Mouse (Mus musculus) intestine, embryonic 14.5 days (tissue): ENCODE results near the gene Grm2. TPM values are rescaled to one million over a fixed set of nuclear protein-coding genes. Genes with fewer than 3 reads are reported as not detected.

Source experiments
- ATAC-seq: fragments of 200-750 bp; cut with Nextera tagmentation; replicated peaks from 2 replicates; pipeline ENCODE4 v1.8.0; 2017; ENCODE audit warnings: low read depth, moderate number of reproducible peaks, moderate TSS enrichment, moderate library complexity; ENCODE audit not compliant: low FRiP score, low TSS enrichment
- DNase-seq: peaks from one replicate; pipeline ENCODE4 v3.0.0-alpha.2; 2018; ENCODE audit warnings: low spot score
- H3K27ac ChIP-seq: fragments of 300-500 bp; sonication (generic); 2 replicates; pipeline ENCODE4 v1.5.1; 2014; ENCODE audit warnings: low read depth, mild to moderate bottlenecking, control low read depth
- H3K27me3 ChIP-seq: fragments of 300-500 bp; sonication (generic); replicated peaks from 2 replicates; pipeline ENCODE4 v1.6.1; 2014; ENCODE audit warnings: low read length, control low read depth; ENCODE audit not compliant: control insufficient read depth, insufficient read depth
- H3K36me3 ChIP-seq: fragments of 300-500 bp; sonication (generic); 2 replicates; pipeline ENCODE4 v1.6.1; 2014; ENCODE audit warnings: low read length, control low read depth; ENCODE audit not compliant: control insufficient read depth, insufficient read depth
- H3K4me1 ChIP-seq: fragments of 300-500 bp; sonication (generic); replicated peaks from 2 replicates; pipeline ENCODE4 v1.6.1; 2014; ENCODE audit warnings: low read length, control low read depth, mixed read lengths; ENCODE audit not compliant: control insufficient read depth, insufficient read depth
- H3K4me2 ChIP-seq: fragments of 300-500 bp; sonication (generic); 2 replicates; pipeline ENCODE4 v1.6.1; 2014; ENCODE audit warnings: low read length
- H3K4me3 ChIP-seq: fragments of 300-500 bp; sonication (generic); 2 replicates; pipeline ENCODE4 v1.5.1; 2014; ENCODE audit warnings: low read depth, low read length, control low read depth, mixed read lengths
- H3K9ac ChIP-seq: fragments of 300-500 bp; sonication (generic); 2 replicates; pipeline ENCODE4 v1.6.1; 2014; ENCODE audit warnings: mild to moderate bottlenecking, low read length
- H3K9me3 ChIP-seq: fragments of 300-500 bp; sonication (generic); 2 replicates; pipeline ENCODE4 v1.6.1; 2016; ENCODE audit warnings: low read length, control low read depth; ENCODE audit not compliant: control insufficient read depth
- WGBS: fragments of 180-500 bp; shearing (Covaris S2); extraction: QIAGEN DNeasy Blood & Tissue Kit; methylation state at CpG from one replicate; pipeline ENCODE4 v1.1.7; 2014; 5-methylcytosine and 5-hydroxymethylcytosine counted together
- polyA plus RNA-seq: library from polyadenylated mRNA; unstranded; fragments of >200 nt; fragmentation: Nextera tagmentation; extraction: Ambion mirVana; gene quantifications from 2 replicates; pipeline ENCODE4 v1.2.1, GENCODE M21; 2014

Gene Grm2
- polyA plus RNA-seq, 1 experiment from 2014 or later: not detected

GRCm38 (mm10) chr9:106663200-106663599, 7.3 kb upstream of the Grm2 start:
- DNase-seq (no peak), ATAC-seq (no peak)
- no peaks in the 10 kb centered on the region for H3K9me3 ChIP-seq
- H3K4me1 ChIP-seq: no peaks in the 10 kb centered on the region
- 83% methylated on average over 6 of the region's 6 CpGs for WGBS
- H3K27me3 ChIP-seq: no peaks in the 10 kb centered on the region
- H3K9ac ChIP-seq: no peak overlapping the region
- H3K4me2 ChIP-seq: no peak overlapping the region
- peaks cover 60% of the 10 kb centered on the region for H3K36me3 ChIP-seq
- H3K27ac ChIP-seq: no peak overlapping the region
- H3K4me3 ChIP-seq: no peak overlapping the region

- Histone ChIP-seq H3K4me2 (no peak overlapping the region), H3K36me3 (peaks cover 34% of the 10 kb centered on the region), H3K27ac (no peak overlapping the region), H3K4me1 (0 out of 2 replicates have a peak, but pooled peaks cover 6% of the 10 kb centered on the region), H3K4me3 (no peak overlapping the region), H3K9me3 (no peaks in the 10 kb centered on the region), H3K27me3 (peaks cover 9% of the 10 kb centered on the region), H3K9ac (no peak overlapping the region)
- DNase-seq (no peak), ATAC-seq (no peak)
- 84% methylated on average over 1 of the region's 1 CpGs for WGBS
Measured at GRCm38 (mm10) chr9:106659935-106660334, 4.1 kb upstream of the Grm2 start.

- Histone ChIP-seq H3K9ac (no peak overlapping the region), H3K4me1 (0 out of 2 replicates have a peak, but pooled peaks cover 6% of the 10 kb centered on the region), H3K27me3 (peaks cover 14% of the 10 kb centered on the region), H3K4me3 (no peak overlapping the region), H3K36me3 (peaks cover 32% of the 10 kb centered on the region), H3K4me2 (no peak overlapping the region), H3K9me3 (no peaks in the 10 kb centered on the region), H3K27ac (no peak overlapping the region)
- DNase-seq: no peak
- WGBS: 76% methylated on average over 7 of the region's 7 CpGs
- ATAC-seq: no peak
Measured at GRCm38 (mm10) chr9:106659441-106659840, 3.6 kb upstream of the Grm2 start.

GRCm38 (mm10) chr9:106657592-106657991, 1.7 kb upstream of the Grm2 start:
- DNase-seq (no peak), ATAC-seq (no peak)
- 23% methylated on average over 5 of the region's 5 CpGs for WGBS
- peaks cover 15% of the 10 kb centered on the region for H3K27me3 ChIP-seq
- no peak overlapping the region for H3K4me3 ChIP-seq
- no peak overlapping the region for H3K9ac ChIP-seq
- H3K4me2 ChIP-seq: no peak overlapping the region
- no peak overlapping the region for H3K27ac ChIP-seq
- no peaks in the 10 kb centered on the region for H3K9me3 ChIP-seq
- 0 out of 2 replicates have a peak, but pooled peaks cover 6% of the 10 kb centered on the region for H3K4me1 ChIP-seq
- peaks cover 27% of the 10 kb centered on the region for H3K36me3 ChIP-seq

- no peak overlapping the region for H3K4me3 ChIP-seq
- no peak overlapping the region for H3K27ac ChIP-seq
- peaks cover 15% of the 10 kb centered on the region for H3K27me3 ChIP-seq
- H3K9me3 ChIP-seq: no peaks in the 10 kb centered on the region
- peaks cover 27% of the 10 kb centered on the region for H3K36me3 ChIP-seq
- H3K4me1 ChIP-seq: 0 out of 2 replicates have a peak, but pooled peaks cover 6% of the 10 kb centered on the region
- WGBS: 53% methylated on average over 5 of the region's 5 CpGs
- no peak for ATAC-seq
- no peak overlapping the region for H3K4me2 ChIP-seq
- H3K9ac ChIP-seq: no peak overlapping the region
- DNase-seq: no peak
Measured at GRCm38 (mm10) chr9:106656820-106657219, 938 bp upstream of the Grm2 start.

GRCm38 (mm10) chr9:106652720-106653119, 3.2 kb downstream of the Grm2 start:
- H3K9me3 ChIP-seq: no peaks in the 10 kb centered on the region
- 0 out of 2 replicates have a peak, but pooled peaks cover 6% of the 10 kb centered on the region for H3K4me1 ChIP-seq
- no peak overlapping the region for H3K9ac ChIP-seq
- no peak overlapping the region for H3K4me3 ChIP-seq
- H3K4me2 ChIP-seq: no peak overlapping the region
- DNase-seq (no peak), ATAC-seq (no peak)
- no peaks in the 10 kb centered on the region for H3K36me3 ChIP-seq
- H3K27me3 ChIP-seq: peaks cover 15% of the 10 kb centered on the region
- 71% methylated on average over 1 of the region's 1 CpGs for WGBS
- H3K27ac ChIP-seq: no peak overlapping the region

- Histone ChIP-seq H3K9me3 (no peaks in the 10 kb centered on the region), H3K4me3 (no peak overlapping the region), H3K27ac (no peak overlapping the region), H3K36me3 (no peaks in the 10 kb centered on the region), H3K27me3 (no peaks in the 10 kb centered on the region; the same call in 1 of the 2 replicates), H3K4me2 (no peak overlapping the region), H3K9ac (no peak overlapping the region), H3K4me1 (no peaks in the 10 kb centered on the region)
- WGBS: 71% methylated on average over 27 of the region's 27 CpGs
- ATAC-seq: no peak
- DNase-seq: no peak
Measured at GRCm38 (mm10) chr9:106647226-106647625, 8.7 kb downstream of the Grm2 start.

- Histone ChIP-seq H3K9me3 (no peaks in the 10 kb centered on the region), H3K4me3 (no peak overlapping the region), H3K4me2 (no peak overlapping the region), H3K27ac (no peak overlapping the region), H3K9ac (no peak overlapping the region), H3K36me3 (no peaks in the 10 kb centered on the region), H3K4me1 (no peaks in the 10 kb centered on the region), H3K27me3 (no peaks in the 10 kb centered on the region; the same call in 1 of the 2 replicates)
- ATAC-seq (no peak), DNase-seq (no peak)
- 77% methylated on average over 9 of the region's 9 CpGs for WGBS
Measured at GRCm38 (mm10) chr9:106645684-106646271, 10.1 kb downstream of the Grm2 start.

- WGBS: 69% methylated on average over 6 of the region's 6 CpGs
- Histone ChIP-seq H3K4me1 (no peaks in the 10 kb centered on the region), H3K9ac (no peak overlapping the region), H3K4me3 (no peak overlapping the region), H3K36me3 (no peaks in the 10 kb centered on the region), H3K9me3 (no peaks in the 10 kb centered on the region), H3K27ac (no peak overlapping the region), H3K4me2 (no peak overlapping the region), H3K27me3 (no peaks in the 10 kb centered on the region; the same call in 1 of the 2 replicates)
- ATAC-seq (no peak), DNase-seq (no peak)
Measured at GRCm38 (mm10) chr9:106643787-106644186, 12.1 kb downstream of the Grm2 start.
